Mouse (Mus musculus) megakaryocyte-erythroid progenitor cell, adult 5 weeks (primary cell): ENCODE measurements around the gene Gm12794. TPM values are rescaled to one million over a fixed set of nuclear protein-coding genes. Genes with fewer than 3 reads are reported as not detected.

Experiments used
- polyA plus RNA-seq: library from polyadenylated mRNA; stranded (reverse); fragments of >175 nt; gene quantifications from 2 replicates; pipeline ENCODE4 v1.2.3, GENCODE M21; 2012

Gene Gm12794
- not detected in 2 replicates for polyA plus RNA-seq

DNA sequence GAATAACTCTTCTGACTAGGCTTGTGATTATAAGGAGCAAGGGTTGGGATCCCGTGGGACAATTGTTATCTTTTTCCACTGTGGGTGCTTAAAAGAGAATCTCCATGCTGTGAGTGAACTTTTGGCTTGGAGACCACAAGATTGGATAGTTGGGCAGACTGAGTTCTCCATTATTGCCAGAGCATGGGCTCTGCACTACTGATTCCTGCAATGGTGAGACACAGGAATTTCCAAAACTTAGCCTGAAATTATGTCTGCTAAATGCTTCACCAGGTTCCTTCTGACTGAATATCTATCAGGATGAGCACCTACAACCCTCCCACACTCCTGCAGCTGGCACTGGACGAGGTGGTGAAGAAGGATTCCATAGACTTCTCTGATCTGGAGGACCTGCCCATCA, at the start of gene Gm12794:
Gm12794 (plus strand) TSS at position 301 of the 400 bp plus-strand sequence.

DNA sequence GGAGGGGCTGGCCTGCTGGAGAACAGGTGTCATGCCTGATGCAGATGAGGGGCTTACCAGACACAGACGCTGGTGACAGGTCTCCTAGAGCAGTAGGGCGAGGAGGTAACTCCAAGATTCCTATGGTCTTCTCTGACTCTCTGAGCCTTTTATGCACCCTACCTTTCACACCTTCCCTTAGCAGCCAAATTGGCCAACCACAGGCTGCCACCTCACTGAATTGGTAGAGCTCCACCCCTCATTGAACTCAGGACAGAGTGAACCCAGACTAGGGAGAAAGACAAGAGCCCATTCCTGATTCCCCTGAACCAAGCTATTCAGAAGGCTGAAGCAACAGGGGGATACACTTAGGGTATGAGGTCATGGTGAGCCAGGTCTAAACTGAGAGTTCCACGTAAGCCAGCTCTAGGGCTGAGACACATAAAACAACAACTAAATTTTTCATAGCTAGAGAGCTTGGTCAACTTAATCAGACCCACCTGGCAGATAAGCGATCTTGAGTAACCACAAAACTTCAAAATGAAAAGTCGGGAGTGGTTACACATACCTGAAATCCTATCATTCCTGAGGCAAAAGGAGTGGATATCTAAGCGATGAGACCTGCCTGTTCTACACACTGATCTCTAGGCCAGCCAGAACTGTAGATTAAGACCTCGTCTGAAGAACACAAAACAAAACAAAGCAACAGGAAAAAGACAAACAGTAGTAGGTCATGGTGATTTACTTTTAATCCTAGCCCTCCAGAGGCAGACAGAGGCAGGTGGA, 46.4 kb upstream of the Gm12794 start, which contains the start of gene C130073F10Rik:
C130073F10Rik (minus strand) TSS at position 134 of the 765 bp plus-strand sequence.

DNA sequence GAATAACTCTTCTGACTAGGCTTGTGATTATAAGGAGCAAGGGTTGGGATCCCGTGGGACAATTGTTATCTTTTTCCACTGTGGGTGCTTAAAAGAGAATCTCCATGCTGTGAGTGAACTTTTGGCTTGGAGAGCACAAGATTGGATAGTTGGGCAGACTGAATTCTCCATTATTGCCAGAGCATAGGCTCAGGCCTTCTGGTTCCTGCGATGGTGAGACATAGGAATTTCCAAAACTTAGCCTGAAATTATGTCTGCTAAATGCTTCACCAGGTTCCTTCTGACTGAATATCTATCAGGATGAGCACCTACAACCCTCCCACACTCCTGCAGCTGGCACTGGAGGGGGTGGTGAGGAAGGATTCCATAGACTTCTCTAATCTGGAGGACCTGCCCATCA, 31.4 kb upstream of the Gm12794 start, which contains the start of gene Gm12800:
Gm12800 (plus strand) TSS at position 301 of the 400 bp plus-strand sequence.

DNA sequence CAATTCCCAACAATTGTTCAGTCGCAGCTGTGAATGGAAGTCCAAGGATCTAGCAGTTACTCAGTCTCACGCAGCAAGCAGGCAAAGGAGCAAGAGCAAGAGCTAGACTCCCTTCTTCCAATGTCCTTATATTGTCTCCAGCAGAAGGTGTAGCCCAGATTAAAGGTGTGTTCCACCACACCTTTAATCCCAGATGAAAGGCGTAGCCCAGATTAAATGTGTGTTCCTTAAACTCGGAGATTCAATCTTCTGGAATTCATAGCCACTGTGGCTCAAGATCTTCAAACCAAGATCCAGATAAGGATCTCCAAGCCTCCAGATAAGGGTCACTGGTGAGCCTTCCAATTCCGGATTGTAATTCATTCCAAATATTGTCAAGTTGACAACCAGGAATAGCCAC, 40.7 kb downstream of the Gm12794 start, which contains the start of gene Gm12790:
Gm12790 (minus strand) TSS at position 101 of the 400 bp plus-strand sequence.

DNA sequence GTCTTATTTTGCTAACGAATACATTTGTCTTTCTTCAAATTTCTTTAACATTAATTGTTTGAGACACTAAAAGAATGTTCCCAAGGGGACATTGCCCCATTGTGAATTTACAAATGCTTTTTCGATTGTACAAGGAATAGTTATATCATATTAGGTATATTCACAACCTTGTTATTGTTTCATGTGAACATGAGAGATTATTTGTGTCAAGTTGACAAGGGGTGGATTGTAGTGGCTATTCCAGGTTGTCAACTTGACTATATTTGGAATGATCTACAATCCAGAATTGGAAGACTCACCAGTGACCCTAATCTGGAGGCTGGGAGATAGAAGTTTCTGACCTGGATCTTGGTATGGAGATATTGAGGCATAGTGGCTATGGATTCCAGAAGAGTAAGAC, 46.1 kb downstream of the Gm12794 start, which contains the start of gene Gm12789:
Gm12789 (plus strand) TSS at position 301 of the 400 bp plus-strand sequence.

Other genes with a start within 250 kb of the Gm12794 start
- 0.04 TPM in 1 of 2 replicates, not detected in the other for gene Lepr, start 223.0 kb upstream of the Gm12794 start, polyA plus RNA-seq
- not detected in 2 replicates for gene B020004J07Rik, start 96.4 kb upstream of the Gm12794 start, polyA plus RNA-seq
- gene C130073F10Rik, start 46.6 kb upstream of the Gm12794 start, polyA plus RNA-seq, result not detected in 2 replicates
- gene Gm12800, start 31.3 kb upstream of the Gm12794 start, polyA plus RNA-seq, result not detected in 2 replicates
- gene Gm12790, start 40.6 kb downstream of the Gm12794 start, polyA plus RNA-seq, result not detected in 2 replicates
- gene Gm12789, start 46.2 kb downstream of the Gm12794 start, polyA plus RNA-seq, result not detected in 2 replicates
- gene Pde4b, start 147.1 kb downstream of the Gm12794 start, polyA plus RNA-seq, result 22.2 and 39.2 TPM in 2 replicates